Mouse (Mus musculus): ENCODE measurements at regions not wholly inside any gene's neighbourhood (a gene's known extent, or its start where the extent isn't known, plus 50 kb on each side); places are given as distances from the start of the nearest gene placed in this dataset.
"Not testable (repeated sequence)": the region's sequence is repeated elsewhere in the genome, so short reads cannot be mapped to it uniquely, and the experiment has no call there.

- not testable (repeated sequence) for DNase-seq
Observed at GRCm38 (mm10) chr10:57362781-57363180, 123.4 kb upstream of the Hsf2 start.
